Comparison of ENCODE assay signal across 13 mouse cellular contexts in the genomic region with DNA sequence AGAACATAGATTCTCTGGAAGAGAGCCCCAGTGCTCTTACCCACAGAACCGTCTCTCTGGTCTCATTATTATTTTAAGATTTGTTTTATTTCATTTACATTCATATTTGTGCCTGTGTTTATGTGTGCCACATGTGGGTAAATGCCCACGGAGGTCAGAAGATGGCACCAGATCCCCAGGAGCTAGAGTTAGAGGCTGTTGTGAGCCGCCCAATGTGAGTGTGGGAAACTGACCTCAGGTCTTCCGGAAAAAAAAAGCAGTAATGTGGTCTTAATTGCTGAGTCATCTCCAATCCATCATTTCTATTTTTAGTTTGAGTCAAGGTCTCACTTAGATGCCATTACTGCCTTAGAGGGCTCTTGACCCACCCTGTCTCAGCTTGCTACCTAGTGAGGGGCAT. TPM values are rescaled to one million over a fixed set of nuclear protein-coding genes. Genes with fewer than 3 reads are reported as not detected.
DNase-seq lines count a peak whose midpoint lies in the region; ATAC-seq and TF ChIP-seq lines count a peak whose summit lies in the region.
"Had no signal": no experiment of that assay in that cellular context is flagged by ENCODE, and none has a peak within 500 bp of the region (broad histone marks: within the 10 kb centered on the region; RNA-seq: fewer than 3 reads in every experiment).

No protein-coding gene starts in this region.

- H3K4me1 ChIP-seq in E14TG2a.4 (replicated peaks; ENCODE audit: low read depth, low read length) = peaks cover 84% of the 10 kb centered on the region
- no peaks in the 10 kb centered on the region for H3K4me1 ChIP-seq in midbrain, embryonic 13.5 days (replicated peaks)
- H3K4me1 ChIP-seq: embryonic facial prominence, embryonic 12.5 days; forebrain, embryonic 12.5 days had no signal

- H3K27ac ChIP-seq in layer of hippocampus, adult 2 months = no peak overlapping the region
- no peak overlapping the region for H3K27ac ChIP-seq in midbrain, embryonic 13.5 days
- H3K27ac ChIP-seq: embryonic facial prominence, embryonic 12.5 days; forebrain, embryonic 12.5 days had no signal

- peak; percentile 42 for TF ChIP-seq CTCF in layer of hippocampus, adult 2 months (conservative IDR thresholded peaks at IDR 0.05)
- TF ChIP-seq CTCF in E14TG2a.4 (conservative IDR thresholded peaks at IDR 0.05; ENCODE audit: low read length) (0 out of 2 replicates have a peak, but pooled peaks have one; percentile 18), Patski (IDR thresholded peaks at IDR 0.05) (peak; percentile 65)

- WGBS in midbrain, embryonic 13.5 days = 69% methylated on average over 4 of the region's 4 CpGs

- POLR2A ChIA-PET in Patski (lab: Charles Lee) = no interaction called here

- H3K4me3 ChIP-seq in layer of hippocampus, adult 2 months = no peak overlapping the region
- H3K4me3 ChIP-seq in E14TG2a.4 (replicated peaks; ENCODE audit: low read length) = 0 out of 2 replicates have a peak overlapping the region, but pooled peaks have one; percentile 35
- H3K4me3 ChIP-seq in midbrain, embryonic 13.5 days (replicated peaks) = no peak overlapping the region
- H3K4me3 ChIP-seq: embryonic facial prominence, embryonic 12.5 days; forebrain, embryonic 12.5 days had no signal

- no peaks in the 10 kb centered on the region for H3K27me3 ChIP-seq in E14TG2a.4 (ENCODE audit: insufficient read depth, low read length)
- H3K27me3 ChIP-seq in Patski = no peaks in the 10 kb centered on the region
- 0 out of 2 replicates have a peak, but pooled peaks cover 9% of the 10 kb centered on the region for H3K27me3 ChIP-seq in midbrain, embryonic 13.5 days
- H3K27me3 ChIP-seq: embryonic facial prominence, embryonic 12.5 days had no signal

- ATAC-seq in Patski = no peak
- ATAC-seq in midbrain, embryonic 13.5 days = no peak
- ATAC-seq: intestine, embryonic 16.5 days had no signal

- CTCF ChIA-PET in Patski (lab: Charles Lee) = interaction anchor here (0.7 to 1.6 kb wide), 4 partner anchors 11 to 104 kb away, joined by 3 read pairs; no protein-coding TSS in a partner anchor

- no peaks in the 10 kb centered on the region for H3K9me3 ChIP-seq in E14TG2a.4 (ENCODE audit: low read length)
- H3K9me3 ChIP-seq in midbrain, embryonic 13.5 days = no peaks in the 10 kb centered on the region
- H3K9me3 ChIP-seq: embryonic facial prominence, embryonic 12.5 days; forebrain, embryonic 12.5 days had no signal

- H3K36me3 ChIP-seq in E14TG2a.4 (ENCODE audit: insufficient read depth, low read length) = peaks cover 25% of the 10 kb centered on the region
- H3K36me3 ChIP-seq in midbrain, embryonic 13.5 days = no peaks in the 10 kb centered on the region
- H3K36me3 ChIP-seq: embryonic facial prominence, embryonic 12.5 days; forebrain, embryonic 12.5 days had no signal

- H3K4me2 ChIP-seq in midbrain, embryonic 13.5 days (replicated peaks) = no peak overlapping the region
- H3K4me2 ChIP-seq: embryonic facial prominence, embryonic 12.5 days; forebrain, embryonic 12.5 days; heart, embryonic 11.5 days had no signal

- no peak for DNase-seq in layer of hippocampus, adult 2 months (ENCODE audit: low spot score in 2 of 2)
- no peak for DNase-seq in layer of hippocampus, postnatal 25 days (ENCODE audit: extremely low spot score in 1 of 2, low spot score in 1 of 2)
- no peak for DNase-seq in Patski (ENCODE audit: low read depth, low spot score)
- peak; percentile 42 for DNase-seq in induced T-regulatory cell, adult 2 months (ENCODE audit: low read depth)
- DNase-seq in thymus, postnatal 25 days = no peak
- DNase-seq: cerebellum, adult 9-10 months; lung, adult 18-20 months had no signal

- in situ Hi-C loops in Patski (cut with MboI; ENCODE audit: low pct_unique_long_range_greater_than_20kb) = loop anchor here (5.0 kb wide), 1 partner anchor 75 kb away; no protein-coding TSS in a partner anchor

- no peak overlapping the region for H3K9ac ChIP-seq in midbrain, embryonic 13.5 days (replicated peaks)
- H3K9ac ChIP-seq: embryonic facial prominence, embryonic 12.5 days; forebrain, embryonic 12.5 days had no signal

RNA-seq across cellular contexts. Expression of a gene that starts 5.7 kb away (rescaled TPM):
- 10 to 100 TPM; 78.8 to 82.5 TPM for total RNA-seq in layer of hippocampus, adult 2 months (2021)
- total RNA-seq in layer of hippocampus, postnatal 25 days (2021) = 10 to 100 TPM; 84.4 to 85.8 TPM
- 33.8 TPM for polyA plus RNA-seq in Patski (2021)
- polyA plus RNA-seq in midbrain, embryonic 13.5 days (2015; fragmentation: Nextera tagmentation; extraction: Ambion mirVana) = 18.2 and 21.8 TPM in 2 replicates

RNA-seq across cellular contexts. Expression of a gene that starts 21.9 kb away (rescaled TPM):
- 10 to 100 TPM; 59.1 to 63.4 TPM for total RNA-seq in layer of hippocampus, adult 2 months (2021)
- 10 to 100 TPM; 59.6 to 62.8 TPM for total RNA-seq in layer of hippocampus, postnatal 25 days (2021)
- 25.2 TPM for polyA plus RNA-seq in Patski (2021)
- polyA plus RNA-seq in midbrain, embryonic 13.5 days (2015; fragmentation: Nextera tagmentation; extraction: Ambion mirVana) = 6.8 and 7.9 TPM in 2 replicates
